ENCODE assay signal across 13 mouse cellular contexts in genomic region chr5:137570691-137571586, GRCm38 (mm10). TPM values are rescaled to one million over a fixed set of nuclear protein-coding genes. Genes with fewer than 3 reads are reported as not detected.
DNase-seq lines count a peak whose midpoint lies in the region; ATAC-seq lines count a peak whose summit lies in the region.
"Had no signal": no experiment of that assay in that cellular context is flagged by ENCODE, and none has a peak within 500 bp of the region (broad histone marks: within the 10 kb centered on the region; RNA-seq: fewer than 3 reads in every experiment).

No protein-coding gene starts in this region.

- no peak overlapping the region for H3K4me3 ChIP-seq in hindbrain, embryonic 10.5 days
- no peak overlapping the region for H3K4me3 ChIP-seq in hindbrain, embryonic 16.5 days (ENCODE audit: low read length)
- H3K4me3 ChIP-seq in liver, embryonic 15.5 days (replicated peaks): peak overlapping the region; percentile 69

- ATAC-seq in hindbrain, embryonic 16.5 days: no peak
- peak; percentile 93 for ATAC-seq in liver, embryonic 15.5 days (ENCODE audit: insufficient read depth)

- no peaks in the 10 kb centered on the region for H3K9me3 ChIP-seq in hindbrain, embryonic 10.5 days
- H3K9me3 ChIP-seq in hindbrain, embryonic 16.5 days (ENCODE audit: control insufficient read depth, low read length): no peaks in the 10 kb centered on the region
- H3K9me3 ChIP-seq in liver, embryonic 15.5 days (replicated peaks): no peaks in the 10 kb centered on the region

- H3K27me3 ChIP-seq in hindbrain, embryonic 10.5 days (ENCODE audit: insufficient read depth, poor library complexity, severe bottlenecking): peaks cover 17% of the 10 kb centered on the region
- H3K27me3 ChIP-seq in hindbrain, embryonic 16.5 days (replicated peaks; ENCODE audit: control insufficient read depth, insufficient read depth, low read length): no peaks in the 10 kb centered on the region
- H3K27me3 ChIP-seq in liver, embryonic 15.5 days: peaks cover 9% of the 10 kb centered on the region; the same call in 1 of the 2 replicates

- no peak overlapping the region for H3K9ac ChIP-seq in hindbrain, embryonic 16.5 days (ENCODE audit: low read depth, low read length)
- peak overlapping the region; percentile 70 for H3K9ac ChIP-seq in liver, embryonic 15.5 days

- H3K4me2 ChIP-seq in hindbrain, embryonic 16.5 days (ENCODE audit: low read length): no peak overlapping the region
- peak overlapping the region; percentile 89 for H3K4me2 ChIP-seq in liver, embryonic 15.5 days

- H3K36me3 ChIP-seq in hindbrain, embryonic 10.5 days: no peaks in the 10 kb centered on the region; the same call in 1 of the 2 replicates
- peaks cover 9% of the 10 kb centered on the region; the same call in 1 of the 2 replicates for H3K36me3 ChIP-seq in hindbrain, embryonic 16.5 days (ENCODE audit: control insufficient read depth, insufficient read depth, low read length)
- peaks cover 28% of the 10 kb centered on the region for H3K36me3 ChIP-seq in liver, embryonic 15.5 days (replicated peaks)

- H3K27ac ChIP-seq in hindbrain, embryonic 10.5 days: peak overlapping the region; percentile 9; the same call in 1 of the 2 replicates
- H3K27ac ChIP-seq in hindbrain, embryonic 16.5 days (ENCODE audit: low read depth, low read length): no peak overlapping the region
- H3K27ac ChIP-seq in liver, embryonic 15.5 days (replicated peaks): peak overlapping the region; percentile 88

- 85% methylated on average over 17 of the region's 17 CpGs for WGBS in hindbrain, embryonic 10.5 days
- 82% methylated on average over 17 of the region's 17 CpGs for WGBS in hindbrain, embryonic 16.5 days
- 7% methylated on average over 17 of the region's 17 CpGs for WGBS in liver, embryonic 15.5 days (ENCODE audit: insufficient replicate concordance)

- H3K4me1 ChIP-seq in hindbrain, embryonic 10.5 days (replicated peaks): peaks cover 27% of the 10 kb centered on the region
- H3K4me1 ChIP-seq in hindbrain, embryonic 16.5 days (ENCODE audit: control insufficient read depth, insufficient read depth, low read depth, low read length): 0 out of 2 replicates have a peak, but pooled peaks cover 2% of the 10 kb centered on the region
- H3K4me1 ChIP-seq in liver, embryonic 15.5 days (replicated peaks): peaks cover 61% of the 10 kb centered on the region

- DNase-seq in hindbrain, embryonic 10.5 days (ENCODE audit: low spot score): no peak
- DNase-seq in 416B (ENCODE audit: low read depth): peak; percentile 97
- DNase-seq in c-Kit-positive CD71-positive TER-119-negative erythroid progenitor cells, embryonic 14.5 days (ENCODE audit: low read depth): peak; percentile 84
- DNase-seq in layer of hippocampus, adult 9-10 months (ENCODE audit: low spot score): no peak
- no peak for DNase-seq in left cerebral cortex, adult 8-10 months (ENCODE audit: low spot score in 2 of 2)
- DNase-seq in ovary, postnatal 36 days (ENCODE audit: low spot score): no peak
- DNase-seq: cerebellum, adult 9-11 months; lung, adult 18-20 months; thymus, postnatal 14 days had no signal

RNA-seq across cellular contexts. Expression of gene Tfr2, which starts 1.3 kb away (rescaled TPM):
- polyA plus RNA-seq in hindbrain, embryonic 10.5 days (2016; fragmentation: Nextera tagmentation; extraction: Ambion mirVana): 1.7 and 4.9 TPM in 2 replicates
- polyA plus RNA-seq in hindbrain, embryonic 16.5 days (2015; fragmentation: Nextera tagmentation; extraction: Ambion mirVana): 7.9 and 8.4 TPM in 2 replicates
- 55.1 and 65.5 TPM in 2 replicates for polyA plus RNA-seq in liver, embryonic 15.5 days (2015; fragmentation: Nextera tagmentation; extraction: Ambion mirVana)
- total RNA-seq in left cerebral cortex, adult 8-10 months (2022): 10 to 100 TPM; 10.7 to 16.2 (median 12.7) TPM
- total RNA-seq: gastrocnemius, adult 8-10 months had no signal

RNA-seq across cellular contexts. Expression of gene Actl6b, which starts 17.6 kb away (rescaled TPM):
- 10.3 and 47.6 TPM in 2 replicates for polyA plus RNA-seq in hindbrain, embryonic 10.5 days (2016; fragmentation: Nextera tagmentation; extraction: Ambion mirVana)
- polyA plus RNA-seq in hindbrain, embryonic 16.5 days (2015; fragmentation: Nextera tagmentation; extraction: Ambion mirVana): 268 and 271 TPM in 2 replicates
- polyA plus RNA-seq in liver, embryonic 15.5 days (2015; fragmentation: Nextera tagmentation; extraction: Ambion mirVana): 0.07 TPM in 2 replicates
- total RNA-seq in left cerebral cortex, adult 8-10 months (2022): 100 to 1,000 TPM; 111 to 119 (median 113) TPM
- total RNA-seq: gastrocnemius, adult 8-10 months had no signal

RNA-seq across cellular contexts. Expression of gene Mospd3, which starts 29.9 kb away (rescaled TPM):
- polyA plus RNA-seq in hindbrain, embryonic 10.5 days (2016; fragmentation: Nextera tagmentation; extraction: Ambion mirVana): 15.2 and 27.5 TPM in 2 replicates
- polyA plus RNA-seq in hindbrain, embryonic 16.5 days (2015; fragmentation: Nextera tagmentation; extraction: Ambion mirVana): 60.0 and 63.4 TPM in 2 replicates
- polyA plus RNA-seq in liver, embryonic 15.5 days (2015; fragmentation: Nextera tagmentation; extraction: Ambion mirVana): 29.7 and 31.7 TPM in 2 replicates
- total RNA-seq in left cerebral cortex, adult 8-10 months (2022): 10 to 100 TPM; 18.6 to 29.9 (median 21.4) TPM

RNA-seq across cellular contexts. Expression of gene Gnb2, which starts 37.6 kb away (rescaled TPM):
- polyA plus RNA-seq in hindbrain, embryonic 10.5 days (2016; fragmentation: Nextera tagmentation; extraction: Ambion mirVana): 387 and 460 TPM in 2 replicates
- 519 and 521 TPM in 2 replicates for polyA plus RNA-seq in hindbrain, embryonic 16.5 days (2015; fragmentation: Nextera tagmentation; extraction: Ambion mirVana)
- 150 and 161 TPM in 2 replicates for polyA plus RNA-seq in liver, embryonic 15.5 days (2015; fragmentation: Nextera tagmentation; extraction: Ambion mirVana)
- total RNA-seq in left cerebral cortex, adult 8-10 months (2022): 100 to 1,000 TPM; 654 to 672 (median 660) TPM

RNA-seq across cellular contexts. Expression of gene Epo, which starts 37.9 kb away (rescaled TPM):
- 1.3 and 4.5 TPM in 2 replicates for polyA plus RNA-seq in hindbrain, embryonic 10.5 days (2016; fragmentation: Nextera tagmentation; extraction: Ambion mirVana)
- polyA plus RNA-seq in hindbrain, embryonic 16.5 days (2015; fragmentation: Nextera tagmentation; extraction: Ambion mirVana): not detected in 2 replicates
- polyA plus RNA-seq in liver, embryonic 15.5 days (2015; fragmentation: Nextera tagmentation; extraction: Ambion mirVana): 0.68 and 1.0 TPM in 2 replicates
- total RNA-seq in left cerebral cortex, adult 8-10 months (2022): not detected
- total RNA-seq: gastrocnemius, adult 8-10 months; layer of hippocampus, postnatal 10 days had no signal

Comparison
In these comparisons a context has a peak if more than half of its experiments do, and no peak if none do; other contexts are left out.
1. DNase-seq: peak in 416B (single experiment) and c-Kit-positive CD71-positive TER-119-negative erythroid progenitor cells, embryonic 14.5 days (single experiment); none in hindbrain, embryonic 10.5 days (single experiment), layer of hippocampus, adult 9-10 months (single experiment), left cerebral cortex, adult 8-10 months (0 of 2) and ovary, postnatal 36 days (single experiment).
2. RNA of gene Actl6b, which starts 17.6 kb away (polyA plus RNA-seq): 268 to 271 TPM in hindbrain, embryonic 16.5 days and 10.3 to 47.6 TPM in hindbrain, embryonic 10.5 days; 0.07 TPM in liver, embryonic 15.5 days; every median in the first group is over 10 times any median in the second.